Mouse (Mus musculus) bone marrow, adult 2 months (tissue): ENCODE measurements around the gene Cd36.

Experiments used
- CTCF ChIP-seq: fragments of 200-500 bp; IDR thresholded peaks from 2 replicates; pipeline ENCODE4 v1.5.1; 2011; ENCODE audit warnings: low read length, control low read depth; ENCODE audit not compliant: control insufficient read depth, insufficient read depth
- POLR2A ChIP-seq: fragments of 200-500 bp; IDR thresholded peaks from 2 replicates; pipeline ENCODE4 v1.6.1; 2011; ENCODE audit warnings: low read depth, mild to moderate bottlenecking, control low read depth, low read length, borderline replicate concordance; ENCODE audit not compliant: control insufficient read depth

DNA sequence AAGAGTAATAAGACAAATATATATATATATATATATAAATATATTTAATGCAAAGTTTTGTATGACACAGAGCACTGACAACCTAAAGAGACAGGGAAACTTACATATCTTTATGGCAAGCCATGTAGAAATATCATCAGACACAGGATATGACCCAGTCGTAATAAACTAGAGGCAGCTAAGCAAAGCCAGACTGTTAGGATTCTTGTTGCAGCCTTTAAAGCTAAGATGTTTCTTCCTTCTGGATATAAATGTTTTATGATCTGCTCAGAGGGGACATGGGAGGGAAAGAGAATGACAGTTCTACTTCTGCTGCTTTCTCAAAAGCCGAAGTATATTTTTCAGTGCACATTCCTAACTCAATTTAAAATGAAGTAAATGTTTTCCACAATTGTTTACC, 14.3 kb downstream of the Cd36 start:
- TF ChIP-seq CTCF (no peak), POLR2A (no peak)
